In genomic region chr17:36083870-36084451, GRCm38 (mm10) we compare ENCODE assay signal across 8 mouse cellular contexts. TPM values are rescaled to one million over a fixed set of nuclear protein-coding genes. Genes with fewer than 3 reads are reported as not detected.
DNase-seq lines count a peak whose midpoint lies in the region; ATAC-seq lines count a peak whose summit lies in the region.

No protein-coding gene starts in this region.

- WGBS in forebrain, embryonic 11.5 days, result 0% methylated on average over 42 of the region's 42 CpGs
- whole genome bisulfite sequencing in large intestine, adult 2 months, result under 1% methylated on average over 42 of the region's 42 CpGs
- WGBS in neural tube, embryonic 12.5 days, result 1% methylated on average over 42 of the region's 42 CpGs

- peak; percentile 57 for DNase-seq in heart, adult 11 months
- no peak for DNase-seq in heart, postnatal 4 days
- DNase-seq in ES-CJ7 (ENCODE audit: low read depth, low spot score), result peak; percentile 50
- DNase-seq in forebrain, embryonic 11.5 days (ENCODE audit: low spot score), result peak; percentile 72
- DNase-seq in large intestine, adult 2 months (ENCODE audit: low read depth, low spot score), result peak; percentile 16
- DNase-seq in right cerebral cortex, postnatal 25 days, result no peak
- DNase-seq in frontal cortex, postnatal 36 days (ENCODE audit: low spot score in 2 of 2), result no peak

- H3K4me1 ChIP-seq in forebrain, embryonic 11.5 days (replicated peaks; ENCODE audit: control insufficient read depth, insufficient read depth, low read length), result no peaks in the 10 kb centered on the region
- peaks cover 11% of the 10 kb centered on the region for H3K4me1 ChIP-seq in neural tube, embryonic 12.5 days

- no peaks in the 10 kb centered on the region for H3K36me3 ChIP-seq in forebrain, embryonic 11.5 days (ENCODE audit: control insufficient read depth, insufficient read depth, low read length)
- H3K36me3 ChIP-seq in neural tube, embryonic 12.5 days, result no peaks in the 10 kb centered on the region

- H3K4me3 ChIP-seq in forebrain, embryonic 11.5 days (ENCODE audit: low read depth, low read length), result peak overlapping the region; percentile 49
- peak overlapping the region; percentile 48 for H3K4me3 ChIP-seq in neural tube, embryonic 12.5 days

- peak overlapping the region; percentile 77 for H3K9ac ChIP-seq in forebrain, embryonic 11.5 days (ENCODE audit: low read length)
- H3K9ac ChIP-seq in neural tube, embryonic 12.5 days, result peak overlapping the region; percentile 64

- H3K27ac ChIP-seq in forebrain, embryonic 11.5 days (ENCODE audit: low read depth, low read length), result no peak overlapping the region
- no peak overlapping the region for H3K27ac ChIP-seq in neural tube, embryonic 12.5 days

- peak; percentile 61 for ATAC-seq in forebrain, embryonic 11.5 days (replicated peaks; ENCODE audit: low FRiP score)
- peak; percentile 65 for ATAC-seq in neural tube, embryonic 12.5 days (ENCODE audit: low FRiP score, low read depth)

- peaks cover 9% of the 10 kb centered on the region; the same call in 1 of the 2 replicates for H3K27me3 ChIP-seq in forebrain, embryonic 11.5 days (ENCODE audit: control insufficient read depth, insufficient read depth, low read length)
- H3K27me3 ChIP-seq in neural tube, embryonic 12.5 days (replicated peaks), result peaks cover 12% of the 10 kb centered on the region

- no peaks in the 10 kb centered on the region for H3K9me3 ChIP-seq in forebrain, embryonic 11.5 days (ENCODE audit: control insufficient read depth, low read length)
- H3K9me3 ChIP-seq in neural tube, embryonic 12.5 days, result no peaks in the 10 kb centered on the region

- peak overlapping the region; percentile 99 for H3K4me2 ChIP-seq in forebrain, embryonic 11.5 days (ENCODE audit: low read depth, low read length, severe bottlenecking)
- peak overlapping the region; percentile 98 for H3K4me2 ChIP-seq in neural tube, embryonic 12.5 days (replicated peaks)

RNA-seq across cellular contexts. Expression of gene Gm11127, which starts 25.8 kb away (rescaled TPM):
- 1 to 10 TPM in 1 of 2 experiments, under 1 TPM in 1; 0.98 to 1.1 TPM for total RNA-seq in heart, postnatal 4 days (2021)
- polyA plus RNA-seq in forebrain, embryonic 11.5 days (2014; fragmentation: Nextera tagmentation; extraction: Ambion mirVana), result not detected in 2 replicates
- polyA plus RNA-seq in large intestine, adult 2 months (2012; rRNA removed), result 53.0 and 148 TPM in 2 replicates
- polyA plus RNA-seq in neural tube, embryonic 12.5 days (2016; fragmentation: Nextera tagmentation; extraction: Ambion mirVana), result not detected in 2 replicates

RNA-seq across cellular contexts. Expression of gene Gm19684, which starts 37.5 kb away (rescaled TPM):
- total RNA-seq in heart, postnatal 4 days (2021), result not detected
- not detected in 2 replicates for polyA plus RNA-seq in forebrain, embryonic 11.5 days (2014; fragmentation: Nextera tagmentation; extraction: Ambion mirVana)
- polyA plus RNA-seq in large intestine, adult 2 months (2012; rRNA removed), result 0.15 and 0.33 TPM in 2 replicates
- polyA plus RNA-seq in neural tube, embryonic 12.5 days (2016; fragmentation: Nextera tagmentation; extraction: Ambion mirVana), result not detected in 2 replicates

RNA-seq across cellular contexts. Expression of gene Gm6034, which starts 41.2 kb away (rescaled TPM):
- total RNA-seq in heart, postnatal 4 days (2021), result not detected
- polyA plus RNA-seq in forebrain, embryonic 11.5 days (2014; fragmentation: Nextera tagmentation; extraction: Ambion mirVana), result not detected in 2 replicates
- 0.07 TPM in 1 of 2 replicates, not detected in the other for polyA plus RNA-seq in large intestine, adult 2 months (2012; rRNA removed)
- polyA plus RNA-seq in neural tube, embryonic 12.5 days (2016; fragmentation: Nextera tagmentation; extraction: Ambion mirVana), result not detected in 2 replicates

RNA-seq across cellular contexts. Expression of gene H2-T22, which starts 41.4 kb away (rescaled TPM):
- 1 to 10 TPM; 7.9 to 9.3 TPM for total RNA-seq in heart, postnatal 4 days (2021)
- 7.6 and 8.3 TPM in 2 replicates for polyA plus RNA-seq in forebrain, embryonic 11.5 days (2014; fragmentation: Nextera tagmentation; extraction: Ambion mirVana)
- 59.7 and 67.2 TPM in 2 replicates for polyA plus RNA-seq in large intestine, adult 2 months (2012; rRNA removed)
- polyA plus RNA-seq in neural tube, embryonic 12.5 days (2016; fragmentation: Nextera tagmentation; extraction: Ambion mirVana), result 7.4 and 7.7 TPM in 2 replicates

RNA-seq across cellular contexts. Expression of gene Gm7030, which starts 45.3 kb away (rescaled TPM):
- total RNA-seq in heart, postnatal 4 days (2021), result not detected
- not detected in 2 replicates for polyA plus RNA-seq in forebrain, embryonic 11.5 days (2014; fragmentation: Nextera tagmentation; extraction: Ambion mirVana)
- polyA plus RNA-seq in large intestine, adult 2 months (2012; rRNA removed), result 7.1 and 18.3 TPM in 2 replicates
- polyA plus RNA-seq in neural tube, embryonic 12.5 days (2016; fragmentation: Nextera tagmentation; extraction: Ambion mirVana), result not detected in 2 replicates

Comparison
In these comparisons a context has a peak if more than half of its experiments do, and no peak if none do; other contexts are left out.
1. DNase-seq: peak in heart, adult 11 months (single experiment), ES-CJ7 (single experiment), forebrain, embryonic 11.5 days (single experiment) and large intestine, adult 2 months (single experiment); none in heart, postnatal 4 days (single experiment), right cerebral cortex, postnatal 25 days (single experiment) and frontal cortex, postnatal 36 days (0 of 2).
2. RNA of gene Gm11127, which starts 25.8 kb away (polyA plus RNA-seq): 53.0 to 148 TPM in large intestine, adult 2 months; not detected in forebrain, embryonic 11.5 days and not detected in neural tube, embryonic 12.5 days; every median in the first group is over 10 times any median in the second.